Mouse (Mus musculus) adrenal gland, postnatal 36 days (tissue): ENCODE results near the gene Ugt1a8. TPM values are rescaled to one million over a fixed set of nuclear protein-coding genes. Genes with fewer than 3 reads are reported as not detected.

Source experiments
- DNase-seq, 2 experiments: peaks; one replicate each; pipeline ENCODE4 v3.0.0; 2021; ENCODE audit warnings: mixed read lengths in 1 of 2
- total RNA-seq, 2 experiments: library from RNA; stranded (reverse); gene quantifications; 2 replicates each; pipeline ENCODE4 v1.2.3; 2021

The Ugt1a8 gene
- total RNA-seq, 2 experiments from 2014 or later, result not detected

- DNase-seq, result peak in 1 of 2 experiments; percentile 71
These were observed 172.5 kb downstream of the Ugt1a8 start for GRCm38 (mm10) chr1:88260114-88260513.

- DNase-seq, result no peak
These were observed 173.2 kb downstream of the Ugt1a8 start for GRCm38 (mm10) chr1:88260604-88261377.

- no peak for DNase-seq
These were observed 174.1 kb downstream of the Ugt1a8 start for GRCm38 (mm10) chr1:88261706-88262105.

GRCm38 (mm10) chr1:88262255-88262654 lies 174.6 kb downstream of the Ugt1a8 start:
- peak; percentile 87 to 89 for DNase-seq

GRCm38 (mm10) chr1:88262961-88263360 lies 175.3 kb downstream of the Ugt1a8 start:
- DNase-seq, result no peak

- DNase-seq, result no peak
These were observed 176.2 kb downstream of the Ugt1a8 start for GRCm38 (mm10) chr1:88263778-88264177.

GRCm38 (mm10) chr1:88264237-88264868 lies 176.7 kb downstream of the Ugt1a8 start:
- no peak for DNase-seq

GRCm38 (mm10) chr1:88264869-88265240 lies 177.2 kb downstream of the Ugt1a8 start:
- peak in 1 of 2 experiments; percentile 70 for DNase-seq

- DNase-seq, result no peak
These were observed 178.5 kb downstream of the Ugt1a8 start for GRCm38 (mm10) chr1:88266123-88266522.

- DNase-seq, result no peak
These were observed 179.9 kb downstream of the Ugt1a8 start for GRCm38 (mm10) chr1:88267489-88267888.

- no peak for DNase-seq
These were observed 180.5 kb downstream of the Ugt1a8 start for GRCm38 (mm10) chr1:88268070-88268469.

Other genes starting within 250 kb of the Ugt1a8 start
- gene Dgkd, start 234.5 kb upstream of the Ugt1a8 start, total RNA-seq, result 10 to 100 TPM; 66.0 to 74.1 TPM
- 10 to 100 TPM; 22.7 to 23.8 TPM for gene Usp40, start 79.3 kb upstream of the Ugt1a8 start, total RNA-seq
- under 1 TPM in 1 of 2 experiments, not detected in 1; 0.16 TPM for gene Ugt1a10, start 32.4 kb upstream of the Ugt1a8 start, total RNA-seq
- under 1 TPM in 1 of 2 experiments, not detected in 1; 0.26 TPM for gene Ugt1a9, start 17.0 kb upstream of the Ugt1a8 start, total RNA-seq
- gene Ugt1a7c, start 7.2 kb downstream of the Ugt1a8 start, total RNA-seq, result 1 to 10 TPM; 2.7 to 2.8 TPM
- gene Ugt1a6b, start 15.4 kb downstream of the Ugt1a8 start, total RNA-seq, result 1 to 10 TPM; 3.6 to 7.5 TPM
- gene Ugt1a6a, start 47.0 kb downstream of the Ugt1a8 start, total RNA-seq, result 10 to 100 TPM; 15.0 to 15.7 TPM
- under 1 TPM; 0.17 to 0.20 TPM for gene Ugt1a5, start 78.2 kb downstream of the Ugt1a8 start, total RNA-seq
- gene Ugt1a2, start 112.8 kb downstream of the Ugt1a8 start, total RNA-seq, result under 1 TPM in 1 of 2 experiments, not detected in 1; 0.33 TPM
- 1 to 10 TPM; 1.5 to 5.9 TPM for gene Dnajb3, start 118.0 kb downstream of the Ugt1a8 start, total RNA-seq
- 10 to 100 TPM in 1 of 2 experiments, under 1 TPM in 1; 0.73 to 55.5 TPM for gene Ugt1a1, start 124.1 kb downstream of the Ugt1a8 start, total RNA-seq
- gene Mroh2a, start 139.2 kb downstream of the Ugt1a8 start, total RNA-seq, result under 1 TPM; 0.30 to 0.43 TPM
- gene Hjurp, start 189.8 kb downstream of the Ugt1a8 start, total RNA-seq, result 10 to 100 TPM; 31.0 to 35.9 TPM
- gene Trpm8, start 189.8 kb downstream of the Ugt1a8 start, total RNA-seq, result not detected